Mouse (Mus musculus) spleen, postnatal 10 days (tissue): ENCODE measurements around the gene Cdc27.

Experiments used
- DNase-seq, 2 experiments: peaks; one replicate each; pipeline ENCODE4 v3.0.0; 2021 to 2022; ENCODE audit warnings: low spot score in 2 of 2

Gene Cdc27

DNA sequence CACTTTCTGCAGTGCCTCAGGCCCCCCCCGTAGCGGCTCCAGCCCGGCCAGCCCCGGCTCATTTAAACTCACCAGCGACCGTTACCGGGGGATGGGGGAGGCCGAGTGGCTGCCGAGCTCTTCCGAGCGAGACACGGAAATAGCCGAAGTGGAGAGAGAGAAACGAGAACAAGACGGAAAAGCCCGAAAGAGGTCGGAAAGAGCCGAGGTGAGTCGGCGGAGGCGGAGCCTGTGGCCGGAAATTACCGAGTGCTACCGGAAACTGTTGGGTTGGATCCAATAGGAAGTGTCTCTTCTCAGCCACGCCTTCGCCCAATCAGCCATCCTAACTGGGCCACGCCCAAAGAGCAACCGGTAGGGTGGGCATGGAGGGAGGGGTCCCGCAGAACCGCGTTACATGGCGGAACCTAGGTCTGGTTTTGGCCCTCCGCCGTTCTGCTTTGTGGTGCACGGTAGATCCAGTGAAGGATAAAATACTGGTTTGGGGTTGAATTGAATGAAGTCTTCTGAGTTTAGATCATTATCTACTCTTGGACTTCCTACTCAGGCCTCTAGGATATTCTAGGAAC lies at the start of gene Cdc27, which contains the start of gene Myl4:
TSS of gene Cdc27 (minus strand) at position 215 of the 569 bp plus-strand sequence.
TSS of gene Myl4 (plus strand) at position 258 of the 569 bp plus-strand sequence.
- DNase-seq, result peak; percentile 99 to 100

DNA sequence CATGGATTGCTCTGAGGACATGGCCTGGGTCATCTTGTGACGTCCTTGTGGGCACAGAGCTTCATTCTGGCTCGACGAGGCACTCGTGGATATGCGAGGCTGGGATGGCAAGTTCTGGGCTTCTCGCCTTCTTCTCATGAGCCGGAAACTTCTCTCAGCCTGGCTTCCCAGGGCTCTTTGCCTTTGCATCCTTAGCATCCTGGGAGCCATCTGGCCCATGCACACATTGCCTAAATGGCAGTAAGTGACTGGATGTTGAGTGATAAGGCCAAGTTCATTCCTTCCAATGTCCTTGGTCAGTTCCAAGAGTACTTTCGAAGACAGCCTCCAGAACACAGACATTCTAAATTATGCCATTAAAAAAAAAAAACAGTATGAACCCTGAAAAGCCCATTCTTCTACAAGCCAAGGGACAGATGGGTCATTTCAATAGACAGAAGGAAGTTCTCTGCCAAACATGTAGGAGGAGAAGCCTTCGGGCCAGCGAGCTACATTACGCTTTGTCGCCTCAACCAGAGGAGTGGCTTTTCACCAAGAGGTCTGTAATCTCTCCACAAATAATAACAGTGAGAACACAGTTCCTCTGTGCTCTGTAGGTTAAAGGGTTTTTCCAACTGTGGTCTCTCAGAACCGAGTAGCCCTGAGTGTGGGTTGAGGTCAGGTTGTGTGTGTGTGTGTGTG lies 49.0 kb upstream of the Cdc27 start:
- DNase-seq, result no peak

DNA sequence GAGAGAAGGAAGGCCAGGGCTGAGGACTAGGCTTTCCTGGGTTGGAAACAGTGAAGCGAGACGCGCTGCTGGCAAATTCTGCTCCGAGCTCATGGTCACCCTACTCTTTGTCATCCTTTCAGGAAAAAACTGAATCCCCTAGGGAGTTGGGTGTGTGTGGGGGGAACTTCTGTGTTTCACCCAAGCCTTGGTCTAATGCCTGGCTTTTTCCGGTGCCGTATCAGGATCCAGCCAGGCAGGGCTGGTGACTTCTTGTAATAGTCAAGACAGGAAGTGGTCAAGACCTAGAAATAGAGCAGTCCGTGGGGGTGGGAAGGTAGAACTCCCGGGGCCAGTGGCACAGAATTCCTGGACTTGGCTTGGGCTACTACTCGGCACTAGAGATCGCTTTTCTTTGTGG lies 45.9 kb upstream of the Cdc27 start:
- DNase-seq, result no peak

DNA sequence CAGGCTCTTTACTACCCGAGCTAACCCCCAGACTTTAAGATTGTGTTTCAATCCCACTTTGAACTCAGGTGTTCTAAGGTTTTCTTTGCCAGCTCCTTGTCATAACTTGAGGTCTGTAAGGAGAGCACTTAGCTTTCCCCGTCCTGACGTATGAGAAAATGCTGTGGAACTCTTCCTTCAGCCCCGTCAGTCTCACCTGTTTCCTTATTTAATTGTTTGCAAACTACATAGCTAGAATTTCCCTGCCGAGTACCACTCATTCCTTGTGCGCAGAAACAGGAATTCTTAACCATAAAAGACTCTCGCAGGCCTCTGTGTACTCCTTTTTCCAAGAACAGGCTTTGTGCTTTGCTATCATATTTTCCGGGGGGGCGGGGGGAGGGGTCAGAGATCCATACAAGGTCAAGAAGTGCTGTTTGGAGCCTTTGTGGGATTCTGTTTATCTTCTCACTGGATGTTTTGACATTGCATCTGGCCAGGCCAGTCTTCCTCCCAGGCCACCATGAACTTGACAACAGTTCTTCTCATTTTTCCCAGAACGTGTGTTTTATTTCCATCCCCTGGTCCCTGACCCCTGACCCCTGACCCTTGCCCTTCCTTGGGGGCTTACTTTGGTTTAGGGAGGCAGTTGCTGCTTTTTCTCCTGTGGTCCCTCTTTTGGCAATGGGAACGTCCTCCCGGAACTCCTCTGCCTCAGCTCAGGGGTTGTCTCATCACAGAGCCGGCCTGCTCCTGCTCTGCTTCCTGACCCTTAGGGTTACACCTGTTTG lies 41.8 kb upstream of the Cdc27 start:
- no peak for DNase-seq

- peak; percentile 54 to 79 for DNase-seq
These were observed 39.7 kb upstream of the Cdc27 start for GRCm38 (mm10) chr11:104590148-104590547.

GRCm38 (mm10) chr11:104589570-104589969 lies 39.1 kb upstream of the Cdc27 start:
- DNase-seq, result no peak

DNA sequence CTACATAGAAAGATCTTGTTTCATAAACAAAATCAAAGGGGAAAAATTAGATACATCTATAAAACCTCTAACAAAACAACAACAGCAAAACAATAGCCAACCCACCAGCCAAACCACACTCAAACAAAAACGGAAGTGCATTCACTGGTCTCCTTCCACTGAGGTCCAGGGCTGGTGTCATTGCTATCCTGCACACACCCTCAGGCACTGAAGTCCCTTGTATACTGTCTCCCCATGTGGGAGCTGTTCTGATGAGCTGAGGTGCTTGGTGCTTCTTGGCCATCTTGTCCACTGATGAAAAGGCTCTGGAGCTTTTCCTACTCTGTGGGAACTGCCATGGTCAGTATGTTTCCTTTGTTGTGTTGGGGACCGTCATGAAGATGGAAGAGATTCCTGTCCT lies 38.1 kb upstream of the Cdc27 start:
- DNase-seq, result no peak

GRCm38 (mm10) chr11:104587904-104588303 lies 37.5 kb upstream of the Cdc27 start:
- DNase-seq, result no peak

DNA sequence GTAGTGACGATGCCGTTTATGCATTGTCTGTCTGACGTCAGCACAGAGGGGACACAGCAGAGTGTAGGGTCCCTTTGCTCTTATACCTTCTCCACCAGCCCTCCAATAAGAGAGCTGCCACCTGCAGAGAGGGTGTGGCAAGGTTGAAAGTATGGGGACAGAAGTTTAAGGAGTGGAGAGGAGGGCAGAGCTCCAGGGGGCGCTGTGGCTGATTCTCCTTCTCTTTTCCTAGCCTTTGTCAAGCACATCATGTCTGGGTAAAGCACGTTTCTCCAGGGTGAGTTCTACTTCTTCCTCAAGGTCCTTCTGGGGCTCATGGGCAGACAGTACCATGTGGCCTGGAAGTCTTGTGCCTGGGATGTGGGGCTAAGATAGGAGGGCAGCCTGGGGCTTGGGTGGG lies 35.1 kb upstream of the Cdc27 start:
- DNase-seq, result no peak

- DNase-seq, result peak in 1 of 2 experiments; percentile 33
These were observed 32.4 kb upstream of the Cdc27 start for GRCm38 (mm10) chr11:104582630-104583364.

GRCm38 (mm10) chr11:104582308-104582606 lies 31.8 kb upstream of the Cdc27 start:
- no peak for DNase-seq

DNA sequence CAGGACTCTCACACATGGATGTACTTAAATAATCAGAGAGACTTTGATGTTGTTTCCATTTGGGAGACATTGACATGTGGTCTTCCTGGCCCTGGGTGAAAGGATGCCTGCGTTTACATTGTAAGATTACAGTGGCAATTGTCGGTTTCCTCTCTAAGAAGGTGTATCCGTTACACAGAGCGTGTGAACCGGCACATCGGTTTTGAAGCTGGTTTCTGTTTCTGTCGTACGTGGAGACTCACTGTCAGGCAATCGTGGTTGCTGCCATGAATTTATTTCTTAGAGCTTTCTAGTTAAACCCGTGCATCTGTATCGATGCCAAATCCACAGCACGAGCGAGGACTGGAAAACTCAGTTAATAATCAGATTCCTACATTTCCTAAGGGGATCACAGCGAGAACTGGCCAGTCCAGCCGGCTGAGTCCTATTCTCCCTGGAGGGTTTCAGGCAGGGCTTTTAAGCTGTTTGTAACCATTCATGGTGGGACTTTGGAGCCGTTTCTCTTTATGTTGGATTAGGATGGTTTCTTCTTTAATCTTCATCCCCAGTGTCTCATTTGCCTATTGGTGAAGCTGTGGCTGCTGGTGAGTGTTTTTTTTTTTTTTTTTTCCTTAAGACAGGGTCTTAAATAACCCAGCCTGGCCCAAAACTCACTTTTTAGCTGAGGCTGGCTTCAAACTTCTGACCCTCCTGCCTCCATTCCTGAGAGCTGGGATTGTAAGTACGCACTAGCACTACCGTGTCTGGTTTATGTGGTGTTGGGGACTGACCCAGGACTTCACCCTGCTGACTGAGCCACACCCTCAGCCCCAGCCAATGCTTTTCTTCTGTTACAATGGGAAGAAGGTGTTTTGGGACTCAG lies 31.3 kb upstream of the Cdc27 start:
- DNase-seq, result peak in 1 of 2 experiments; percentile 41

GRCm38 (mm10) chr11:104580606-104581005 lies 30.2 kb upstream of the Cdc27 start:
- no peak for DNase-seq

- no peak for DNase-seq
These were observed 29.7 kb upstream of the Cdc27 start for GRCm38 (mm10) chr11:104580091-104580490.

DNA sequence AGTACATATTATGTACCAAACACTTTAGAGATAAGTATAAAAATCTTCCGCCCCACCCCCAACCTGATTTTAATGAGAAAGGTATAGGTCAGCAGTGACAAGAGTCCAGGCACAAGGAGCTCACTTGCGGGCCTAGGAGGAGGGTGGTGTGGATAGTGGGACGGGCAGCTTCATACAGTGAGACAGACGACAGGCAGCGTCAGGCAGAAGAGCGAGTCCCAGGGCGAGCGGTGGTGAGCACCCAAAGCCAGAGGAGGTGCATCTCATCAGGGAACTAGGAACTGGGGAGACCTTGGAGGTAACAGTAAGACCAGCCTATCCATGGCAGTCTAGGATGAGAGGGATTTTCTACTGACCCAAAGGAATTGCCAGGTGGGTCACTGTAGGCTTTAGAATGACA lies 29.2 kb upstream of the Cdc27 start:
- DNase-seq, result no peak

- DNase-seq, result no peak
These were observed 28.7 kb upstream of the Cdc27 start for GRCm38 (mm10) chr11:104579084-104579483.

- no peak for DNase-seq
These were observed 27.7 kb upstream of the Cdc27 start for GRCm38 (mm10) chr11:104578074-104578473.

DNA sequence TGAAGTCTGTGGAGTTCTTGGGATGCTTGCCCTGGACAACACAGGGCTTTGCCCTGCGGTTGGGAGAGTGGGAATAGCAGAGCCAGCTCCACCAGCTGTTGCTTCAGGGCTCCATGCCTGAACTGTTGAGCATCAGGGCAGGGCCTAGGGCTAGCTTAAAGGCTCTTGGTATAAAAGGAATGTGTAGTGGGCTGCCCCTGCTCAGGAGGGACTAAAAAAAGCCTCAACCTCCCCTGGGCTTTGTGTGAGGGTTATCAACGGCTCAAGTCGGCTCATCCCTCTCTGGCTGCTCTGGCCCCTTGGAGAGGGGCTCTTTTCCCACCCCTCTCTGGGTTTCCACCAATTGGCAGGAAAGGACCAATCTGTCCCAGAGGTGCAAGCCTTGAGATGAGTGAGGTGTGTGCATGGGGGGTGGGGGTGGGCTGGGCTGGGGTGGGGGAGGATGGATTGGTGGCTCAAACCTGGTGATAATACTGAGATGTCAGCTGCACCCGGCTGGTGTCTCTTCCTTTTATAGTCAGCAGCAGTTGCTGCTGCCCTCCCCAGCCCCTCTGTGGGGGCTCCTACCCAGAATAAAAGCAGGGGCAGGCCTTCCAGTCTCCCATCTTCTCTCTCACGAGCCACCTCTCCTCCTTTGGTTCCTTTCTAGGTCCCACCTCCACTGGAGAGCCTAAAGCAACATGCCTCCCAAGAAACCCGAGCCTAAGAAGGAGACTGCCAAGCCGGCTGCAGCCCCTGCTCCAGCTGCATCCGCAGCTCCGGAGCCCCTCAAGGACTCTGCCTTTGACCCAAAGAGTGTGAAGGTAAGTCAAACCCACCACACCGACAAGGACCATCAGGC lies 26.6 kb upstream of the Cdc27 start:
- no peak for DNase-seq

- no peak for DNase-seq
These were observed 22.1 kb upstream of the Cdc27 start for GRCm38 (mm10) chr11:104572566-104572965.

- no peak for DNase-seq
These were observed 21.7 kb upstream of the Cdc27 start for GRCm38 (mm10) chr11:104572091-104572490.
